Mouse (Mus musculus): ENCODE data around the gene Med25. TPM values are rescaled to one million over a fixed set of nuclear protein-coding genes. Genes with fewer than 3 reads are reported as not detected.

Med25 gene
- polyA plus RNA-seq, 1 experiment = 133 TPM

DNA sequence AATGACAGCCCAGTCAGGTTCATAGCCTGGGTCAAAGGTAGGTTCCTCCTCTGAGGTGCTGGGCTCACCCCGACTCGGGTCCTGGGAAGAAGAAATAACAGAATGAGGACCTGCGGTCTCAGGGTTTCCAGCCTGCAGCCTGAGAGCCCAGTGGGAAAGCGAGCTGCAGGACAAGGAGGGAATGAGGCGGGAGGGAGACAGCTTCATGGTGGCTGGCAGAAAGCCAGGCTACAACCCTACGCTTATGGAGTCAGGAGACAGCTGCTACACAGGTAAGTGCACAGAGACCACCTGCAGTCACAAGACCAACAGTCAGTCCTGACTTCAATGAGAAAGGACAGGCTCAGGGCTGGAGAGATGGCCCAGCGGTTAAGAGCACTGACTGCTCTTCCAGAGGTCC, 45.7 kb downstream of the Med25 start:
- TF ChIP-seq CTCF (IDR thresholded peaks at IDR 0.05; ENCODE audit: insufficient read depth, low read length) (no peak), POLR2A (IDR thresholded peaks at IDR 0.05; ENCODE audit: borderline replicate concordance, extremely low read depth, low read depth, low read length) (no peak)
- 90% methylated on average over 7 of the region's 7 CpGs for WGBS
- H3K4me3 ChIP-seq (replicated peaks; ENCODE audit: extremely low read depth, low read depth, low read length) = no peak overlapping the region
- no peak for DNase-seq
- H3K4me1 ChIP-seq (ENCODE audit: control insufficient read depth, insufficient read depth, low read length) = peaks cover 11% of the 10 kb centered on the region

DNA sequence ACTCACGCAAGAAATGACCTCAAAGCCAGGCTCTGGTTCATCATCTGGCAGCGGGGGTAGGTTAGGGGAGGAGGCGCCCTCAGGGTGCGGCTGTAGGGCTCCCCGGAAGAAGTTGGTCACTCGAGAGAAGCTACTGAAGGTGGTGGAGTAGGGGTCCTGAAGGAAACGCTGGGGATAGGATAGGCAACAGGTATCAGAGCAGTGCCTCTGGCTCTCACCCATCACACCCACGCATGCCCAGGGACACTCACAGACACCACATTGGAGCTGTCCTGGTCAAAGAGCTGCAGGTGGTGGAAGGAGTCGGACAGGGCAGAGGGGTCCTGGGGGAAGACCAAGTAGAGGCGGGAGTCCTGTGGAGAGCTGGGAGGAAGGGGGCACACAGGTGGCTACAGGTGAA, 47.5 kb downstream of the Med25 start:
- Histone ChIP-seq H3K4me3 (replicated peaks; ENCODE audit: extremely low read depth, low read depth, low read length) (no peak overlapping the region), H3K4me1 (ENCODE audit: control insufficient read depth, insufficient read depth, low read length) (peaks cover 4% of the 10 kb centered on the region)
- DNase-seq = no peak
- TF ChIP-seq CTCF (IDR thresholded peaks at IDR 0.05; ENCODE audit: insufficient read depth, low read length) (no peak), POLR2A (IDR thresholded peaks at IDR 0.05; ENCODE audit: borderline replicate concordance, extremely low read depth, low read depth, low read length) (no peak)
- 91% methylated on average over 10 of the region's 10 CpGs for WGBS

DNA sequence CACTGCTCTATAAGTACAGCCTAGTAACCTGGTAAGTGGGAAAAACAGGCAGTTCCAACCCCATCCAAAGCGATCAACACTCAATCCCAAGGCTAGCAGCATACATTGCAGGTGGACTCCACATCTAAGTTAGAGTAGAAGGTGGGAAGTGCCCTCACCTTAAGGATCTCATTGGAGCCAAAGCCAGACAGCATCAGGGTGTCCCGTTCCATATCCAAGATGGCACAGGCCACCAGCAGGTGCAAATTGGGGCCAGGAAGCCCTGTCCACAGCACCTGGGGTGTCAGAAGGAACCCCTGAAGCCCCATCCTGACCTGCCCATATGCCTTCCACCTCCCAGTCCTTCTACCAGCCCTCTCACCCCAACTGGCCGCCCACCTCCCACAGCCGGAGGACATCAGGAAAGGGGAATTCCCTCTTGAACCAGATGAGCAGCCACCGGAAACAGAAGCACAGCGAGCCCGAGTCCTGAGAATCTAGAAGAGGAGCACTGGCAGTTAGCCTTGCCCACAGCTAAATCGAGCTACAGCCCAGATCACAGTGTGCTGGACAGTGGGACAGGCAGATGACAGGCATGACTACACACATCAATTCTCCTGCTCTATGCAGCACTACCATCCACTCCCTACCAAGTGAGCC, 50.6 kb downstream of the Med25 start:
- WGBS = 80% methylated on average over 8 of the region's 8 CpGs

GRCm38 (mm10) chr7:44840426-44840825, 52.1 kb downstream of the Med25 start:
- no peak overlapping the region for H3K4me3 ChIP-seq (replicated peaks; ENCODE audit: extremely low read depth, low read depth, low read length)
- TF ChIP-seq CTCF (IDR thresholded peaks at IDR 0.05; ENCODE audit: insufficient read depth, low read length) (no peak), POLR2A (IDR thresholded peaks at IDR 0.05; ENCODE audit: borderline replicate concordance, extremely low read depth, low read depth, low read length) (0 out of 2 replicates have a peak, but pooled peaks have one; percentile 12)
- H3K4me1 ChIP-seq (ENCODE audit: control insufficient read depth, insufficient read depth, low read length) = peaks cover 9% of the 10 kb centered on the region
- no peak for DNase-seq
- 56% methylated on average over 14 of the region's 14 CpGs for WGBS

More for the DNA sequence above, 50.6 kb downstream of the Med25 start:
- TF ChIP-seq POLR2A (IDR thresholded peaks at IDR 0.05; ENCODE audit: borderline replicate concordance, extremely low read depth, low read depth, low read length) = no peak
- TF ChIP-seq CTCF (IDR thresholded peaks at IDR 0.05; ENCODE audit: insufficient read depth, low read length) = no peak
- DNase-seq = no peak
- Histone ChIP-seq H3K4me3 (replicated peaks; ENCODE audit: extremely low read depth, low read depth, low read length) (no peak overlapping the region), H3K4me1 (ENCODE audit: control insufficient read depth, insufficient read depth, low read length) (peaks cover 6% of the 10 kb centered on the region)

DNA sequence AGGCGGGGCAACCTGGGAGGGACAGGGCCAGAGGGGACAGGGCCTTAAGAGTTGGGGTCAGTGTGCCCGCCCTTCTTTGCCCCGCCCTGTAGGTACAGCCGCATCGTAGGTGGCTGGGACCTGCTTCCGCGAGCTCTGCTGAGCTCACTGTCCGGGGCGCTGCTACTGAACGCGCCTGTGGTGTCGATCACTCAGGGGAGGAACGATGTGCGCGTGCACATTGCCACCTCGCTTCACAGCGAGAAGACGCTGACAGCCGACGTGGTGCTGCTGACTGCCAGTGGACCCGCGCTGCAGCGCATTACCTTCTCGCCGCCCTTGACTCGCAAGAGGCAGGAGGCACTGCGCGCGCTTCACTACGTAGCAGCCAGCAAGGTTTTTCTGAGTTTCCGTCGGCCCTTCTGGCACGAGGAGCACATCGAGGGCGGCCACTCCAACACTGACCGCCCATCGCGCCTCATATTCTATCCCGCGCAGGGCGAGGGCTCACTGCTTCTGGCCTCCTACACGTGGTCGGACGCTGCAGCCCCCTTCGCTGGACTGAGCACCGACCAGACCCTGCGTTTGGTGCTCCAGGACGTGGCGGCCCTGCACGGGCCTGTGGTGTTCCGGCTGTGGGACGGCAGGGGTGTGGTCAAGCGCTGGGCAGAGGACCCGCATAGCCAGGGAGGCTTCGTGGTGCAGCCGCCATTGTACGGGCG, 52.9 kb downstream of the Med25 start:
- H3K4me1 ChIP-seq (ENCODE audit: control insufficient read depth, insufficient read depth, low read length) = peaks cover 9% of the 10 kb centered on the region
- WGBS = 5% methylated on average over 58 of the region's 58 CpGs
- no peak for DNase-seq
- TF ChIP-seq CTCF (IDR thresholded peaks at IDR 0.05; ENCODE audit: insufficient read depth, low read length) (no peak), POLR2A (IDR thresholded peaks at IDR 0.05; ENCODE audit: borderline replicate concordance, extremely low read depth, low read depth, low read length) (peak; percentile 12; the same call in 1 of the 2 replicates)
- peak overlapping the region; percentile 3 for H3K4me3 ChIP-seq (replicated peaks; ENCODE audit: extremely low read depth, low read depth, low read length)

DNA sequence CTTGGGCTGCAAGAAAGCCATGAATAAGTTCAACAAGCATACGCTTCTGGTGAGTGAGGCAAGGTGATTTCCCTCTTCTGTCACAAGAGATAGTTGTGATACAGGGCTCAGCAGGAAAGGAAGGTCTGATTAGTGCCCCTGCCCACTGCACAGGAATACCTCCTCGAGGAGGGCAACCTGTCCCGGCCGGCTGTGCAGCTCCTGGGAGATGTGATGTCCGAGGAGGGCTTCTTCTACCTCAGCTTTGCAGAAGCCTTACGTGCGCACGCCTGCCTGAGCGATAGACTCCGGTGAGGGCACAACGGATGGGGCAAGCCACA, 53.4 kb downstream of the Med25 start:
- 42% methylated on average over 11 of the region's 11 CpGs for WGBS
- TF ChIP-seq POLR2A (IDR thresholded peaks at IDR 0.05; ENCODE audit: borderline replicate concordance, extremely low read depth, low read depth, low read length) (no peak), CTCF (IDR thresholded peaks at IDR 0.05; ENCODE audit: insufficient read depth, low read length) (no peak)
- Histone ChIP-seq H3K4me1 (ENCODE audit: control insufficient read depth, insufficient read depth, low read length) (peaks cover 9% of the 10 kb centered on the region), H3K4me3 (replicated peaks; ENCODE audit: extremely low read depth, low read depth, low read length) (no peak overlapping the region)
- DNase-seq = no peak

DNA sequence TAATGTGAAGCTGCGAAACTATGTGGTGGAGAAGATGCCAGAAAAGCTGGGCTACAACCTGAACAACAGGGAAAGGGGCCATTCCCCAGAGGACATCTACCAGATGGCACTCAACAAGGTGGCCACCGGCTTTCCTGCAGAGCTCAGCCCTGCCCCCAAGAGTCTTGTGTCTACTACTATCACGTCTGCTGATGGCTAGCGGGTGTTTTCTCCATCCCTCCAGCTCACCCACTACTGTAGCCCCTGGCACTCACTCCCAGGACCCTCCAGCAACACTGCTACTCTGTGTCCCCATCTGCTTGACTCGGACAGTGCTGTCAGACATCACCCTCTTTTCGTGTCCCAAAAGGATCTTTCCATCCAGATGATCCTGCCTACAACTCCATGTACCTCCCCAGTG, 54.4 kb downstream of the Med25 start:
- no peak for TF ChIP-seq POLR2A (IDR thresholded peaks at IDR 0.05; ENCODE audit: borderline replicate concordance, extremely low read depth, low read depth, low read length)
- no peak for TF ChIP-seq CTCF (IDR thresholded peaks at IDR 0.05; ENCODE audit: insufficient read depth, low read length)
- 90% methylated on average over 6 of the region's 6 CpGs for WGBS
- H3K4me3 ChIP-seq (replicated peaks; ENCODE audit: extremely low read depth, low read depth, low read length) = no peak overlapping the region
- no peak for DNase-seq
- H3K4me1 ChIP-seq (ENCODE audit: control insufficient read depth, insufficient read depth, low read length) = peaks cover 9% of the 10 kb centered on the region

DNA sequence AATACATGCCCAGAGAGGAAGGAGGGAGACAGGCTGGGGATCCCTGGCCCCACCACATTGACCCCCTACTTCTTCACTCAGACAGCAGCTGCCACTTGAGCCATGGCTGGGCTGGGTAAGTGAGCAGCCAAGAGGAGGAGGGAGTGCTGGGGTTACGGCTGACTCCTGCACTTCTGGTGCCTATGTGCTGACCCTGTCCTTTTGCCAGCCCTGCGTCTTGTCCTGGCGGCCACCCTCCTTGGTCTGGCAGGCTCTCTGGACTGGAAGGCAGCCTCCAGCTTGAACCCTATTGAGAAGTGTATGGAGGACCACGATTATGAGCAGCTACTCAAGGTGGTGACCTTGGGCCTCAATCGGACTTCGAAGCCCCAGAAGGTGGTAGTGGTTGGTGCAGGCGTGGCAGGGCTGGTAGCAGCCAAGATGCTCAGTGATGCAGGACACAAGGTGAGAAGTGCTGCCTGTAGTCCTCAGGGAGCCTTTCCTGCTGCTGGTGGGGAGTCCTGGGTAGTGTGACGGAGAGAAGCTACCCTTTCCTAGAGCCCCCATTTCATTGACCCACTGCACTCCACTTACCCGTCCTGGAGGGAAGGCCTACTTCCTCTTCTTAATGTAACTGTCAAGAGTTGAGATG, 56.0 kb downstream of the Med25 start:
- Histone ChIP-seq H3K4me1 (ENCODE audit: control insufficient read depth, insufficient read depth, low read length) (peaks cover 9% of the 10 kb centered on the region), H3K4me3 (replicated peaks; ENCODE audit: extremely low read depth, low read depth, low read length) (no peak overlapping the region)
- TF ChIP-seq POLR2A (IDR thresholded peaks at IDR 0.05; ENCODE audit: borderline replicate concordance, extremely low read depth, low read depth, low read length) = no peak
- TF ChIP-seq CTCF (IDR thresholded peaks at IDR 0.05; ENCODE audit: insufficient read depth, low read length) = no peak
- DNase-seq = no peak
- WGBS = 67% methylated on average over 9 of the region's 9 CpGs

DNA sequence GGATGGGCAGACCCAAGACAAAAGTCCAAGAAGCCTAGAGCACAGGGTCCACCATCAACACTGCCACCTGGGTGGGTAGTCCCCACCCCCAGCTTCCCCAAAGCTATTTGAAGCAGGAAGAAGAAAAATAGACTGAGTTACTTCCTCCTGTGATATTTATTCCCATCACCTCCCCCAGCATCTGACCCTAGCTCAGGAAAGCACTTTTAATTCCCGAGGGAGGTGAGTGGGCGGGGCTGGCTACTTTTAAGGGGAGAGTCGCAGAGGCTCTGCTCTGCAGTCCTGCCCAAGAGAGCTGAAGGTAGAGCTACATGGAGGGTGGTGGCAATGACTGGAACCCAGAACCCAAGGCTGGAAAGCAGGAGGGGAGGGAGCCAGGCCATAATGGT, 56.5 kb downstream of the Med25 start:
- Histone ChIP-seq H3K4me1 (ENCODE audit: control insufficient read depth, insufficient read depth, low read length) (peaks cover 9% of the 10 kb centered on the region), H3K4me3 (replicated peaks; ENCODE audit: extremely low read depth, low read depth, low read length) (no peak overlapping the region)
- WGBS = 30% methylated on average over 3 of the region's 3 CpGs
- no peak for DNase-seq
- no peak for TF ChIP-seq POLR2A (IDR thresholded peaks at IDR 0.05; ENCODE audit: borderline replicate concordance, extremely low read depth, low read depth, low read length)

All from lung, adult 2 months (tissue).